In genomic region chr5:115358872-115359271, GRCm38 (mm10) we compare ENCODE assay signal across 7 mouse cellular contexts. TPM values are rescaled to one million over a fixed set of nuclear protein-coding genes. Genes with fewer than 3 reads are reported as not detected.
DNase-seq lines count a peak whose midpoint lies in the region; ATAC-seq and TF ChIP-seq lines count a peak whose summit lies in the region.

No protein-coding gene starts in this region.

- intact Hi-C loops in left cerebral cortex, postnatal 14 days (cut with DNase I), result loop anchor here (2.0 kb wide), 1 partner anchor 82 kb away; no protein-coding TSS in a partner anchor

- H3K4me1 ChIP-seq in cortical plate, adult 2 months (ENCODE audit: control insufficient read depth, insufficient read depth, low read length), result peaks cover 4% of the 10 kb centered on the region

- H3K27ac ChIP-seq in cortical plate, adult 2 months (ENCODE audit: insufficient read depth, low read length), result no peak overlapping the region

- peak; percentile 82 for TF ChIP-seq CTCF in cortical plate, adult 2 months (IDR thresholded peaks at IDR 0.05; ENCODE audit: extremely low read depth, insufficient read depth, low read length)

- TF ChIP-seq POLR2A in cortical plate, adult 2 months (IDR thresholded peaks at IDR 0.05; ENCODE audit: extremely low read depth, insufficient read depth, low read length), result no peak

- ATAC-seq in inflammation-experienced regulatory T-cells, adult 6 months, result peak; percentile 56
- peak; percentile 83 for ATAC-seq in megakaryocyte-erythroid progenitor cell, adult 5-6 weeks (replicated peaks; ENCODE audit: low FRiP score, low TSS enrichment, poor library complexity, severe bottlenecking)

- H3K4me3 ChIP-seq in cortical plate, adult 2 months (ENCODE audit: insufficient read depth, low read length), result no peak overlapping the region

- peak; percentile 85 to 96 for DNase-seq in adrenal gland, adult (ENCODE audit: inconsistent age in 2 of 2, low spot score in 1 of 2)
- peak; percentile 45 to 66 for DNase-seq in gastrocnemius, adult 8-10 months (ENCODE audit: low spot score in 2 of 2)
- DNase-seq in left cerebral cortex, postnatal 14 days (ENCODE audit: low spot score in 2 of 2), result peak; percentile 71 to 81
- peak; percentile 69 for DNase-seq in spleen, adult 12 weeks (ENCODE audit: low spot score)

RNA-seq across cellular contexts. Expression of gene Cox6a1, which starts 10.1 kb away (rescaled TPM):
- 2,613 and 2,894 TPM in 2 replicates for polyA plus RNA-seq in cortical plate, adult 2 months (2012; rRNA removed)
- 10 to 100 TPM; 35.3 to 49.8 (median 42.5) TPM for total RNA-seq in gastrocnemius, adult 8-10 months (2022)
- 100 to 1,000 TPM; 550 to 644 (median 560) TPM for polyA plus RNA-seq in inflammation-experienced regulatory T-cells, adult 6 months (2017; shearing (Covaris generic))
- 100 to 1,000 TPM; 838 to 857 TPM for total RNA-seq in left cerebral cortex, postnatal 14 days (2021)
- total RNA-seq in megakaryocyte-erythroid progenitor cell, adult 5-6 weeks (2014; fragmentation: Nextera tagmentation), result 744 and 848 TPM in 2 replicates
- 84.8 and 115 TPM in 2 replicates for total RNA-seq in megakaryocyte-erythroid progenitor cell, adult 5-6 weeks (2017)

RNA-seq across cellular contexts. Expression of gene Triap1, which starts 17.8 kb away (rescaled TPM):
- polyA plus RNA-seq in cortical plate, adult 2 months (2012; rRNA removed), result 26.3 and 27.8 TPM in 2 replicates
- total RNA-seq in gastrocnemius, adult 8-10 months (2022), result 10 to 100 TPM; 18.9 to 23.7 (median 20.1) TPM
- 10 to 100 TPM; 40.3 to 56.5 (median 51.5) TPM for polyA plus RNA-seq in inflammation-experienced regulatory T-cells, adult 6 months (2017; shearing (Covaris generic))
- 10 to 100 TPM; 28.2 to 32.4 TPM for total RNA-seq in left cerebral cortex, postnatal 14 days (2021)
- total RNA-seq in megakaryocyte-erythroid progenitor cell, adult 5-6 weeks (2014; fragmentation: Nextera tagmentation), result 36.8 and 45.8 TPM in 2 replicates
- total RNA-seq in megakaryocyte-erythroid progenitor cell, adult 5-6 weeks (2017), result 16.8 and 19.8 TPM in 2 replicates

RNA-seq across cellular contexts. Expression of gene Gatc, which starts 17.9 kb away (rescaled TPM):
- 28.8 and 31.1 TPM in 2 replicates for polyA plus RNA-seq in cortical plate, adult 2 months (2012; rRNA removed)
- total RNA-seq in gastrocnemius, adult 8-10 months (2022), result 10 to 100 TPM; 22.8 to 25.6 (median 24.4) TPM
- polyA plus RNA-seq in inflammation-experienced regulatory T-cells, adult 6 months (2017; shearing (Covaris generic)), result 10 to 100 TPM; 10.7 to 12.5 (median 11.3) TPM
- 10 to 100 TPM; 22.4 to 23.3 TPM for total RNA-seq in left cerebral cortex, postnatal 14 days (2021)
- total RNA-seq in megakaryocyte-erythroid progenitor cell, adult 5-6 weeks (2014; fragmentation: Nextera tagmentation), result 31.0 and 41.1 TPM in 2 replicates
- 13.6 and 18.6 TPM in 2 replicates for total RNA-seq in megakaryocyte-erythroid progenitor cell, adult 5-6 weeks (2017)

RNA-seq across cellular contexts. Expression of gene Srsf9, which starts 31.9 kb away (rescaled TPM):
- polyA plus RNA-seq in cortical plate, adult 2 months (2012; rRNA removed), result 53.5 and 61.0 TPM in 2 replicates
- total RNA-seq in gastrocnemius, adult 8-10 months (2022), result 10 to 100 TPM in 3 of 4 experiments, 1 to 10 TPM in 1; 8.6 to 13.1 (median 11.5) TPM
- 10 to 100 TPM; 15.7 to 26.8 (median 26.5) TPM for polyA plus RNA-seq in inflammation-experienced regulatory T-cells, adult 6 months (2017; shearing (Covaris generic))
- 10 to 100 TPM; 73.4 to 75.5 TPM for total RNA-seq in left cerebral cortex, postnatal 14 days (2021)
- 74.7 and 96.0 TPM in 2 replicates for total RNA-seq in megakaryocyte-erythroid progenitor cell, adult 5-6 weeks (2014; fragmentation: Nextera tagmentation)
- total RNA-seq in megakaryocyte-erythroid progenitor cell, adult 5-6 weeks (2017), result 61.6 and 108 TPM in 2 replicates

RNA-seq across cellular contexts. Expression of gene Dynll1, which starts 58.1 kb away (rescaled TPM):
- polyA plus RNA-seq in cortical plate, adult 2 months (2012; rRNA removed), result 753 and 867 TPM in 2 replicates
- 10 to 100 TPM; 37.7 to 68.0 (median 49.9) TPM for total RNA-seq in gastrocnemius, adult 8-10 months (2022)
- 100 to 1,000 TPM; 360 to 571 (median 381) TPM for polyA plus RNA-seq in inflammation-experienced regulatory T-cells, adult 6 months (2017; shearing (Covaris generic))
- 100 to 1,000 TPM; 770 to 772 TPM for total RNA-seq in left cerebral cortex, postnatal 14 days (2021)
- 550 and 746 TPM in 2 replicates for total RNA-seq in megakaryocyte-erythroid progenitor cell, adult 5-6 weeks (2014; fragmentation: Nextera tagmentation)
- 379 and 555 TPM in 2 replicates for total RNA-seq in megakaryocyte-erythroid progenitor cell, adult 5-6 weeks (2017)
